Mouse (Mus musculus) hindbrain, postnatal 0 days (tissue): ENCODE results near the gene Zfpm1. TPM values are rescaled to one million over a fixed set of nuclear protein-coding genes. Genes with fewer than 3 reads are reported as not detected.
A peak's percentile ranks its signal among the peaks of the same experiment; 100 is the strongest.

ENCODE experiments used
- ATAC-seq: fragments of 200-750 bp; cut with Nextera tagmentation; 2 replicates; pipeline ENCODE4 v1.8.0; 2017; ENCODE audit warnings: mild to moderate bottlenecking, moderate TSS enrichment, moderate library complexity
- DNase-seq: peaks from one replicate; pipeline ENCODE4 v3.0.0-alpha.2; 2015; ENCODE audit warnings: low spot score
- H3K27ac ChIP-seq: fragments of 300-500 bp; sonication (generic); 2 replicates; pipeline ENCODE4 v1.5.1; 2014; ENCODE audit warnings: mild to moderate bottlenecking
- H3K27me3 ChIP-seq: fragments of 300-500 bp; sonication (generic); 2 replicates; pipeline ENCODE4 v1.6.1; 2014; ENCODE audit warnings: low read length, mixed read lengths; ENCODE audit not compliant: insufficient read depth
- H3K36me3 ChIP-seq: fragments of 300-500 bp; sonication (generic); 2 replicates; pipeline ENCODE4 v1.6.1; 2014; ENCODE audit warnings: low read length, mixed read lengths; ENCODE audit not compliant: insufficient read depth
- H3K4me1 ChIP-seq: fragments of 300-500 bp; sonication (generic); 2 replicates; pipeline ENCODE4 v1.6.1; 2014; ENCODE audit warnings: antibody characterized with exemption, low read length, mixed read lengths; ENCODE audit not compliant: insufficient read depth
- H3K4me2 ChIP-seq: fragments of 300-500 bp; sonication (generic); 2 replicates; pipeline ENCODE4 v1.6.1; 2014; ENCODE audit warnings: low read depth, mild to moderate bottlenecking, low read length, moderate library complexity, mixed read lengths
- H3K4me3 ChIP-seq: fragments of 300-500 bp; sonication (generic); 2 replicates; pipeline ENCODE4 v1.5.1; 2014; ENCODE audit warnings: low read length
- H3K9ac ChIP-seq: fragments of 300-500 bp; sonication (generic); replicated peaks from 2 replicates; pipeline ENCODE4 v1.6.1; 2014; ENCODE audit warnings: mild to moderate bottlenecking, low read length, moderate library complexity, mixed read lengths
- H3K9me3 ChIP-seq: fragments of 300-500 bp; sonication (generic); 2 replicates; pipeline ENCODE4 v1.6.1; 2016; ENCODE audit warnings: low read length, mixed read lengths
- CTCF ChIP-seq: IDR thresholded peaks from 2 replicates; pipeline ENCODE4 v1.5.1; 2016; ENCODE audit warnings: antibody characterized with exemption, control low read depth, low read depth
- WGBS: fragments of 180-500 bp; shearing (Covaris S2); extraction: QIAGEN DNeasy Blood & Tissue Kit; methylation state at CpG from one replicate; pipeline ENCODE4 v1.1.7; 2014; 5-methylcytosine and 5-hydroxymethylcytosine counted together
- polyA plus RNA-seq: library from polyadenylated mRNA; unstranded; fragments of >200 nt; fragmentation: Nextera tagmentation; extraction: Ambion mirVana; gene quantifications from 2 replicates; pipeline ENCODE4 v1.2.1, GENCODE M21; 2015
- total RNA-seq: library from RNA; depleted of rRNA; stranded (reverse); fragments of >200 nt; gene quantifications from 2 replicates; pipeline ENCODE4 v1.2.3, GENCODE M21; 2014

Zfpm1 gene
- total and polyA plus RNA-seq, 2 experiments from 2014 or later: 1.5 to 28.0 TPM

GRCm38 (mm10) chr8:122281317-122282034, 465 bp upstream of the Zfpm1 start:
- Histone ChIP-seq H3K36me3 (no peaks in the 10 kb centered on the region), H3K4me2 (peak overlapping the region; percentile 99), H3K4me1 (peaks cover 16% of the 10 kb centered on the region), H3K9ac (peak overlapping the region; percentile 78; the same call in 1 of the 2 replicates), H3K27ac (peak overlapping the region; percentile 82), H3K27me3 (no peaks in the 10 kb centered on the region), H3K4me3 (peak overlapping the region; percentile 77), H3K9me3 (no peaks in the 10 kb centered on the region)
- peak; percentile 98 for DNase-seq
- no peak for TF ChIP-seq CTCF
- ATAC-seq: peak; percentile 92
- 2% methylated on average over 45 of the region's 47 CpGs for WGBS

- H3K4me1 ChIP-seq: peaks cover 16% of the 10 kb centered on the region
- no peak for ATAC-seq
- 1% methylated on average over 51 of the region's 70 CpGs for WGBS
Measured at GRCm38 (mm10) chr8:122282501-122283355, 787 bp downstream of the Zfpm1 start.

GRCm38 (mm10) chr8:122283356-122284202, 1.6 kb downstream of the Zfpm1 start:
- Histone ChIP-seq H3K36me3 (no peaks in the 10 kb centered on the region), H3K9ac (peak overlapping the region; percentile 78), H3K9me3 (no peaks in the 10 kb centered on the region), H3K27me3 (no peaks in the 10 kb centered on the region), H3K4me3 (peak overlapping the region; percentile 77), H3K4me1 (peaks cover 16% of the 10 kb centered on the region), H3K27ac (peak overlapping the region; percentile 82), H3K4me2 (peak overlapping the region; percentile 99)
- ATAC-seq (no peak), DNase-seq (peak; percentile 63)
- under 1% methylated on average over 36 of the region's 37 CpGs for WGBS
- no peak for TF ChIP-seq CTCF

More at GRCm38 (mm10) chr8:122282501-122283355, 787 bp downstream of the Zfpm1 start:
- H3K4me3 ChIP-seq: peak overlapping the region; percentile 77
- H3K36me3 ChIP-seq: no peaks in the 10 kb centered on the region
- no peaks in the 10 kb centered on the region for H3K27me3 ChIP-seq
- peak overlapping the region; percentile 82 for H3K27ac ChIP-seq
- H3K9me3 ChIP-seq: no peaks in the 10 kb centered on the region
- no peak for TF ChIP-seq CTCF
- peak; percentile 24 for DNase-seq
- H3K9ac ChIP-seq: peak overlapping the region; percentile 78
- H3K4me2 ChIP-seq: peak overlapping the region; percentile 99

- Histone ChIP-seq H3K4me1 (peaks cover 16% of the 10 kb centered on the region), H3K4me3 (peak overlapping the region; percentile 77), H3K36me3 (no peaks in the 10 kb centered on the region), H3K9me3 (no peaks in the 10 kb centered on the region), H3K9ac (peak overlapping the region; percentile 78), H3K4me2 (peak overlapping the region; percentile 99), H3K27me3 (no peaks in the 10 kb centered on the region), H3K27ac (peak overlapping the region; percentile 82)
- ATAC-seq (no peak), DNase-seq (peak; percentile 73)
- TF ChIP-seq CTCF: peak; percentile 55
- 1% methylated on average over 33 of the region's 33 CpGs for WGBS
Measured at GRCm38 (mm10) chr8:122284203-122284658, 2.3 kb downstream of the Zfpm1 start.

GRCm38 (mm10) chr8:122284659-122285261, 2.8 kb downstream of the Zfpm1 start:
- WGBS: 9% methylated on average over 21 of the region's 21 CpGs
- no peak for ATAC-seq

More at GRCm38 (mm10) chr8:122284659-122285261, 2.8 kb downstream of the Zfpm1 start:
- Histone ChIP-seq H3K4me2 (peak overlapping the region; percentile 99), H3K36me3 (no peaks in the 10 kb centered on the region), H3K27me3 (no peaks in the 10 kb centered on the region), H3K4me3 (peak overlapping the region; percentile 77), H3K9me3 (no peaks in the 10 kb centered on the region), H3K9ac (peak overlapping the region; percentile 78), H3K4me1 (peaks cover 16% of the 10 kb centered on the region), H3K27ac (peak overlapping the region; percentile 82)
- peak; percentile 31 for DNase-seq
- no peak for TF ChIP-seq CTCF
